Mouse (Mus musculus) spleen, adult 2 months (tissue): ENCODE measurements around the gene Ptpn1.

ENCODE experiments used
- CTCF ChIP-seq: fragments of 200-500 bp; IDR thresholded peaks from 2 replicates; pipeline ENCODE4 v1.5.1; 2011; ENCODE audit warnings: mild to moderate bottlenecking, inconsistent platforms; ENCODE audit not compliant: insufficient read depth, insufficient read length, insufficient replicate concordance; ENCODE audit errors: extremely low read depth
- POLR2A ChIP-seq: fragments of 200-500 bp; IDR thresholded peaks from 2 replicates; pipeline ENCODE4 v1.6.1; 2011; ENCODE audit warnings: low read depth, low read length, inconsistent platforms

DNA sequence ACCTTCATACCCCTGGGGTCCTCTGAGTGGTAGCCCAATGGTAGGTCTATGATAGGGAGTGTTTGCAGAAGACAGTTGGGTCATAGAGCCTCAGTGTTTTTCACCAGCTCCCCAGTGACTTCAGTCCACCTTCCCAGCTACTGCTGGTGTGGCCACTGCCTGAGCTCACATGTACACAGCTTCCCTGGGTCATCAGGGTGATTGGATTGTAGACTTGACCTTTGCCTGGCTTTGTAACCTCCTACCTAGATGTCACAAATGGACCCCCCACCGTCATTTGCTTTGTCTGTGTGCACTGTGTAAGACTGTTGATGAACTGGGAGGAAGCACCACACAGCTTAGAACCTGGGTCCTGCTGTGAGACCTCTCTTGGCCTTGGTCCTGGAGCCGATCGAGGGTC, 12.3 kb downstream of the Ptpn1 start:
- TF ChIP-seq CTCF (no peak), POLR2A (no peak)
